Mouse (Mus musculus): ENCODE data around the gene Treh.

The Treh gene

DNA sequence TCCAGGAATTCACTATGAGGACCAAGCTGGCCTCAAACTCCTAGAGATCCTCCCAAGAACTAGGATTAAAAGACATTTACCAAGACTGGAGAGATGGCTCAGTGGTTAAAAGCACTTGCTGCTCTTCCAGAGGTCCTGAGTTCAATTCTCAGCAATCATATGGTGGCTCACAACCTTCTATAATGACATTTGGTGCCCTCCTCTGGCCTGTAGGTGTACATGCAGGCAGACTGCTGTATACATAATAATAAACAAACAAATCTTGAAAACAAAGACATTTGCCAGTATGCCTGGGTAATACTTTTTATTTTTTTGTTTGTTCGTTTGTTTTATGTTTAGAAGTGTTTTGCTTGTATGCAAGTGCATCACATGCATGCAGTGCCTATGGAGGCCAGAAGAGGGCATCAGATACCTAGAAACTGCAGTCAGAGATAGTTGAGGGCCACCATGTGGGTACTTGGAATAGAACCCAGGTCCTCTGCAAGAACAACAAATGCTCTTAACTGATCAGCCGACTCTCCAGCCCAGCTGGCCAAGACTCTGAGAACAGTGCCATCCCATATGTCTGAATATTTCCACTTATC is 5.3 kb downstream of the Treh start:
- no peak for DNase-seq (ENCODE audit: low spot score in 2 of 2)

DNA sequence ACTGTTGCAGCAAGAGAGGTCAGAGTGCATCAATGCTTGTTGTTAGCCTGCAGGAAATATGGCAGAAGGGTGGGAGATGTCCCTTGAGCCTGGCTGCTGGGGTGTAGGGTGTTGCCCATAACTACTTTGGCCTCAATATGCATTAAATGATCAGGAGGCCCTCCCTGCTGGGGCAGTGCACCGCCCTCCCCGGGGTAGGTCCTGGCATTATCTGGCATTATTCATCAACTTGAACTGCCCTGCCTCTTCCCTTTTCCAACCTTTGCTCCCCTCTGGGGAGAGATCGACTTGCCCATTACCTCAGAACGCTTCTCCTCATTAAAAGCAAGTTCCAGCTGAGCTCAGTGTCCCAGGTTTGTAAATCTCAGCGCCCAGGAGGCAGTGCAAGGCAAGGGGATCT is 6.5 kb downstream of the Treh start:
- no peak for DNase-seq (ENCODE audit: low spot score in 2 of 2)

DNA sequence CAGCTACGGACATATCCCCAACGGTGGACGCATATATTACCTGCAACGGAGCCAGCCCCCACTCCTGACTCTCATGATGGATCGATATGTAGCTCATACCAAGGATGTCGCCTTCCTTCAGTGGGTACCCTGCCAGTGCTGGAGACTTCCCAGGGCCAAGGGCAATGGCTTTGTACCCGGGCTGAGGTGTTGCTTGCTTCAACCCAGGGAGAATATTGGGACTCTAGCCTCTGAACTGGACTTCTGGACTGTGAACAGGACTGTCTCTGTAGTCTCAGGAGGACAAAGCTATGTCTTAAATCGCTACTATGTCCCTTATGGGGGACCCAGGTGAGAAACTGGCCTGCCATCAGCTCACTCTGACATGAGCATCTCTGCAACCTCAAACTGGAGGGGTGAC is 10.0 kb downstream of the Treh start:
- no peak for DNase-seq (ENCODE audit: low spot score in 2 of 2)

DNA sequence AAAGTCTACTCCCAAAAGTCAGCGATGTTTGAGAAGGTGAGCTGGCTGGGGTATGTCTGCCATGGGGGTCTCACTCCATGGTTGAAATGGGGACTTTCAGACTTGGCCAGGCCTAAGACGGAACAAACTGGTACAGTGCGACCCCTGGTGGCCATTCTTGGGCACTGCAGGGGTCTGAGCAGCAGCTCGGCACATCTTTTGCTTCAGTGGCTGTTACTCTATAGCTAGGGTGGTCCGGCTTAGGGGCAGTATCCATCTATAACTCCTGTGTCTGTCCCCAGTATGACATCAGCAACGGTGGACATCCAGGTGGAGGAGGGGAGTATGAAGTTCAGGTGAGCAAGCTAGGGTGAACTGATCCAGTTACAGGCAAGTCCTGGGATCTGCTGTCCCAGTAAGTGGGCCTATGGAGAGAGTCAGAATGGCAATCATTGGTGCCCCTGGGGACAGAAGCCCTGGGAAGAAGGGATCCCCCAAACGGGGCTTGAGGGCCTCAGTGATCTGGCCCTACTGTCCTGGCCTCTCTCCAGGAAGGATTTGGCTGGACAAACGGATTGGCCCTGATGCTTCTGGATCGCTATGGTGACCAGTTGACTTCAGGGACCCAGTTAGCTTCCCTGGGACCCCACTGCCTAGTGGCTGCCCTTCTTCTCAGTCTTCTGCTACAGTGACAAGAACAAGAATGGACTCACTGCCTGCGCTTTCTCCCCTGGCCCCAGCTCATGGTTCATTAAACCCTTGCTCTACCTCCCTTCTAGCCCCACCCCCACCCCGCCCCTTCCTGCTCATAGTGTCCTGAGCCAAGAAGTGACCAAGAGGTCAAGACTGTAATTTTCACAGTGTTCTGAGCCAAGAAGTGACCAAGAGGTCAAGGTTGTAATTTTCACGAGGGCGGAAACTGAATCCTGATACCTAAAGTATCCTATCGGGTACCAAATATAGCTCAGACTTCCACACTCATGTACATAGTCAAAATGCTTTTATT is 12.6 kb downstream of the Treh start:
- peak; percentile 63 to 71 for DNase-seq (ENCODE audit: low spot score in 2 of 2)

DNA sequence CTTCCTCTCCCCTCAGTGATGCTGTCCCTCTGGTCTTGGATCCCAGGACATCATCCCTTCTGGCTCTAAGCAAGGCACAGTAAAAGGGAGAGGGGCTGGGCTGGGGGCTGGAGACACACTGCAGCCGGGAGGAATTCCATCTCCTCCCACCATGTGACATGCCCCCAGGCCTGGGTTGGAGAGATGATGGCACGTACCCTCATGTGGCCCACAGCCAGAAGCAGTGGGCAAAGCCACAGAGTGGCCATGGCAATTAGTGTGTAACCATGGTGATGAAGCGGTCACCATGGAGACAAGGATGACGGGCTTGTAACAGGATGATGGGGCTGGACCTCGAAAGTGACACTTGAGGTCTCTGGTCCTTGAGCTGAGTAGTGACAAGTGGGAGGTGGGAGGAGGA is 13.6 kb downstream of the Treh start:
- DNase-seq (ENCODE audit: low spot score in 2 of 2) = no peak

DNA sequence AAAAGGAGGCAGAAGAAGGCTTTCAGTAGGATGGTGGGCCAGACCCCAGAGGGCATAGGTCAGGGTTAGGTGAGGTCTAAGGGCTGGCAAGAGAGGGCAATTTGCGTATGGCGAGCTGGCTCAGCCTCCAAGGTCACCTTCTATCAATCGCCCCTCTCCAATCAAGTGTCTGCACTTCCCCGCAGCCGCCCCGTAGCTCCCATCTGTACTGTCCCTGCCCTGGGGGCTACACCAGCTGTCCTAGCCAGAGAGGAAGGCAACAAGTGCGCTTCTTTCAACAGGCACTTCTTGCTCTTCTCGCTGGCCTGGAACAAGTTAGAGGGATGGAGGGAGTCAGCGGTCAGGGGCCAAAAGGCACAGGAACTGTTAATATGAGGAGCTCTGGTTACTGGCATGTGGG is 15.0 kb downstream of the Treh start:
- no peak for DNase-seq (ENCODE audit: low spot score in 2 of 2)

DNA sequence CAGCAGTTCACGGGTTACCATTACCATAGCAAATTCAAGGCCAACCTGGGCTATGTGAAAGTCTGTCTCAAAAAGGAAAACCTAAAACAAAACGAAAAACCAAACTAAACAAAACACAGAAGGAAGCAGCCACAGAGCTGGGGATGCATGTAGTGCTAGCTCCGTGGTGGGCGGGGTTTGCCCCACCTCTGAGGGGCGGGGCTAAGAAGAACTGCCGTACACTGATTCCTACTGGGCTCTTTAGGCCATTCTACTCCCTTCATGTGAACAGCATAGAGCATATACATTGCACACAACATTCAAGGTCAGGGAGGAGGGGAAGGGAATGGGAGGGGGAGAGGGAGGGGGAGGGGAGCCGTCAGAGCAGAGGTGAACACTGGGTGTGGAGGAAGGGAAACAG is 17.6 kb downstream of the Treh start:
- DNase-seq (ENCODE audit: low spot score in 2 of 2) = peak in 1 of 2 experiments; percentile 36

DNA sequence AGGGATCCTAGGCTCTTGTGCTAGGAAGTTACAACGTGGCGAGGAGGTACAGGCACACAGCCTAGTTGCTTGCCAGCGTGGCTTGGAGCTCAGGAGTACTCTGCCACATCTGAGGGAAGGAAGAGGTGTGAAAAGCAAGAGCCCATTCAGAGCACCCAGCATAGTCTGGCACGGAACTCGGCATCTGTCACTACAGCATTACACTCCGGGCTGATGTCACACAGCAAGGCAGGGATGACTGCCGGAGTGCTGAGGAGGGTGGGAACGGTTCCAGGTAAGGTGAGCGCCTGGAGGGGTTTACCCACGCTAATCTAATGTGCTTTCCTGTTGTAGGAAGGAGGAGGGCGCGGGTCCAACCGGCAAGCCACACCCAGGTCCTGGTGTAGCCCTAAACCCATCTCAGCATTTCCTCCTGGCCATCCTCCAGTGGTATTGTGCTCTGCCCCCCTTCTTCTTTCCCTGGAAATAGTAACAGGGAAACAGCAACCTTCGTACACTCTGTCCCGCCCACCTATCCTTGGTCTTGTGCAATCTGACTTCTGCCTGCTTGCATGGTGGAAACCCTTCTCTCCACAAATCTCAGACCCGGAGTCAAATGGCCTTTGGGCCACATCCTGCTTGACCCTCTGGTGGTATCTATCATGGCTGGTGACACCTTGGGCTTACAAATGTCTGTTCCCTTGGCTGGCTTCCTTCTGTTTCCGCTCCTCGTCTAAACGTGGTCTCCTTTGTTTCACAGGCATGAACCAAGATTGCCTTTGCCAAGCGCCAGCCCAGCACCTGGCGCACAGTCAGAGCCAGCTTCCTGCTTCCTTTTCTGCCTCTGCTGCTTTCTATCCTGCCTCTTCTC is 18.9 kb downstream of the Treh start:
- no peak for DNase-seq (ENCODE audit: low spot score in 2 of 2)

DNA sequence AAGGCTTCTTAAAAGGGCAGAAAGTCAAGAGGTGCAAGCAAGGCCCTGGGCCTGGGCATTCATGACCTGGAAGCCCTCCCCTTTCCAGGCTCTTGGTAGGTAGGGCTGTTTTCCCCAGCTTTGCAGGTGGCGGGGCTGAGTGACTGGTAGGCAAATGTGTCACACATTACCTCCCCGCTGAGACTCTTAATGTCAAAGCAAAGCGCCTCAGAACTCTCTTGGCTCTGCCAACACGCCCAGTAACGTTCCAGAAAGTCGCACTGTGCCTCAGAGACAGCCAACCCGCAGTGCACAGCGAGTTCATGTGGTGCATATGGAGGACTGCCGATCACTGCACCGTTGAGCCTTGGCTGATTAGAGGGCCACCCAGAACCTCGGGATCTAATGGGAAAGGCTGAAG is 20.0 kb downstream of the Treh start:
- no peak for DNase-seq (ENCODE audit: low spot score in 2 of 2)

DNA sequence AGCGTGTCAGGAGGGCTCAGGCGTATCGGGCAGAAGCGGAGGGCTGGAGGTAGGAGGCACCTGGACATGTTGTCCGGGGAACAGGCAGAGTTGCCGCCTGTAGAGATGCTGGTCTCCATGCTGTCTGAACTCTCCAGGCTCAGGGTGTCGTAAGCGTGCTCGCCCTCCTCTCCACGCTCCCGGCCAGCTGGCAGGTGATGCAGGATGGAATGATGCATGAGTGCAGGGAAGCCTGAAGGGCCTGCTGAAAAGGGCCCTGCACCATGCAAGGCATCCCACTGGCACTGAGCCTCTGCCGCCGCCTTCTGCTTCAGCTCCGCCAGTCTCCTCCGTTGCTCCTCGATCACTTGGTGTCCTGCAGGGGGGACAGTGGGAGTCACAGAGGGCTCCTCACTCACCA is 24.8 kb downstream of the Treh start:
- DNase-seq (ENCODE audit: low spot score in 2 of 2) = no peak

DNA sequence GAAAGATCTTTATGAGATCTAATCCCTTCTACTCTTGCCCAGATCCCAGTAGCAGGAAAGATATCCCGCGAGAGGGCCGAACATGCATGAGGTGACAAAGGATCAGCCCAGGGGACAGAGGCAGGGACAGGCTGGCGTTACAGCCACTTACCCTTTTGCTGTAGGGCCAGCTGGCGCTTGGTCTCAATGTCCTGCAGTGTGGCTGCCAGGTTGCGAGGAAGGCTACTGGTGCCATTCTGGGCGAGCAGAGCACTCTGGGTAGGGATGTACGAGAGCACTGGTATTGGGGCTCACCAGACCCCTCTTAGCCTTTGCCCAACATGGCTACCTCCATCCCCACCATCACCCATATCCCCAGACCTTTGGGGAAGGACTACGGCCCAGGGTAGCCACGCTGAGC is 26.2 kb downstream of the Treh start:
- no peak for DNase-seq (ENCODE audit: low spot score in 2 of 2)

DNA sequence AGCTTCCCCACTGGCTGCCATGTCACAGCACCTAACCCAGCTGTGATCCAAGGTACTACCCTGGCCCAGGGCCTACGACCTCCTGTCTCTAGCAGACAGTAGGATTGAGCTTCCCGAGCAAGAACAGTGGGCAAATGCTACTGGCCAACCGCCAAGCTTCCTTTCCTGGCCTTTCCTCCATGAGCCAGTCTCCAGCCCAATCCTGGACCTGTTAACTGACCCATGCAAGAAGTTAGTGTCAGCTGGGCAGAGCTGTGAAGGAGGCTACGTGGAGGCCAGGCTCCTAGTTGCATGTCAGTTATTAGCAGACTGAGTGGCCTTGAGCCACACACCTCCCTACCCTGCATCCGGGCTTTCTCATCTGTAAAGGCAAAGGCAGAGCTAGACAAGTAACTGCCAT is 26.7 kb downstream of the Treh start:
- no peak for DNase-seq (ENCODE audit: low spot score in 2 of 2)

DNA sequence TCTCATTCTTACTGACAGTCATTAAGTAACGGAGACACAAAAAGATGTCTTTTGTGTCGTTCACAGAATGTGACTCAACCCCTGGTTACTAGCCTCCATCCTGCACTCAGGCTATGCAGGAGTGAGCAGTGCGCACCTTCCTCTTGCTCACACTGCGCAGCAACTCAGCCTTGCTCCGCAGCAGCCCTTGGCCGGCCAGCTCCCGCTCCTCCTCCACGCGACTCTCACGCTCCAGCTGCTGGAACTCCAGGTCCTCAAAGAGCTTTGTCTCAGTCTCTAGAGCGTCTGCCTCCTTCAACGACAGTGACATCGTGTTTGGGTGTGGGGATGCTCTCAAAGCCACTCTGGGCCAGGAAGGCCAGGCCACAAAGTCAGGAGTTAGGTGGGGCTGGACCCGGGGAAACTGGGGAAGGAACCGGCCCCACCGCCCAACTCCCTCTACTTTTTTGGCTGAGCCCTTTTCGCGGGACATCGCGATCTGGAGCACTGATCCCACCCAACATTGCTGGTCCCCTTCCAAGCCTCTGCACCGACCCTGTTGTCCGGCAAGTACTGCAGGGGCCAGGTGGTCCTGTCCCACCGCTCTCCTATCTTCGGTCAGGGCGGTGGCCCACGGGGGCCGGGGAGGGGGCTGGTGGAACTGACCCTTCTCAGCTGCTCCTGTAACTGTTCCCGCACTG is 34.9 kb downstream of the Treh start:
- no peak for DNase-seq (ENCODE audit: low spot score in 2 of 2)

DNA sequence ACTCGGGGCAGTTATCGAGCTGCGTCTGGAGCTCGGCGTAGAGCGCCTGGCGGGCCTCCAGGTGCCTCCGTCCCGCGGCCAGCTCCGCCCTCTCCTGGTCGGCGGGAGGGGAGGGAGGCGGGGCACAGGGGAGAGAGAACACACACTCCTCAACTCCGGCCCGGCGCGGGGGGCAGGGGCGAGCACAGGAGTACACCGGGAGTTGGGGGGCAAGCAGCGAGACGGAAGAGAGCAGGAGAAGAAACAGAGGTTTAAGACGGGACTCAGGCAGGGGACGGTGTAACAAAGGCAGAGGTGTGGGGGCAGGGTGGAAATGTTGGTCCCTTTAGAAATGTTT is 35.4 kb downstream of the Treh start:
- peak in 1 of 2 experiments; percentile 38 for DNase-seq (ENCODE audit: low spot score in 2 of 2)

DNA sequence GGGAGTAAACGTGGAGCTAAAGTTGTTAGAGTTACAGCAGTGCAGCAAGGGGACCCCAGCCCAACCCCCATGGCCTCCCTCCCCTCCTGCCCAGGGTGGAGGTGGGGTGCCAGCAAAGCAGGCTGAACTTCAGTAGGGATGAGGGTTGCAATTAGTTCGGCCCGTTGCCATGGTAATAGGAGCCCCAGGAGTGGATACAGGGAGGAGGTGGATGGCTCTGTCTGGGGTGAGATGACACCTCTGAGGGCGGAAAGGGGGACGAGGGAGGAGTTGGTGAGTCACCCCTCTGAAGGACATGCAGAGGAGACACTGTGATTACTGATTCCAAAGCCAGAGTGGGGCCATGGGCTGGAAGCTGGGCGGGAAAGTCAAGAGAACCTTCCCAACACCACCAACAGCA is 35.9 kb downstream of the Treh start:
- no peak for DNase-seq (ENCODE audit: low spot score in 2 of 2)

DNA sequence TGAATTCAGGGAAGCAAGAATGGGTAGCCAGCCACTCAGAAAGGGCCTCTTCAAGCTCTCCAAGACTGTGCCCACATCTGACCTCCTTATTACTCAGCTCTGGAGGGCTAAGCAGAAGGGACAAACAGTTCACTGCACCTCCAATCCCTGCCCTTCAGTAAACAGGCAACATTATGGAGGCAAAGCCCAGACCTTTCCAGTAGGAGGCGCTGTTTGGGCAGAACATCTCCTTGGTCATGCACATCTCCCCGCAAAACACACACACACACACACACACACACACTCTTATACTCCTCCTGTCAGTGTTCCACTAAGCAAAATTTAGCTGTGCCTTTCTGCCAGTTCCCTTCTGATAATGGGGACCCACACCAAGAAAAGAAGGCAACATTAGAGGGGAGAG is 36.6 kb downstream of the Treh start:
- DNase-seq (ENCODE audit: low spot score in 2 of 2) = peak in 1 of 2 experiments; percentile 32

DNA sequence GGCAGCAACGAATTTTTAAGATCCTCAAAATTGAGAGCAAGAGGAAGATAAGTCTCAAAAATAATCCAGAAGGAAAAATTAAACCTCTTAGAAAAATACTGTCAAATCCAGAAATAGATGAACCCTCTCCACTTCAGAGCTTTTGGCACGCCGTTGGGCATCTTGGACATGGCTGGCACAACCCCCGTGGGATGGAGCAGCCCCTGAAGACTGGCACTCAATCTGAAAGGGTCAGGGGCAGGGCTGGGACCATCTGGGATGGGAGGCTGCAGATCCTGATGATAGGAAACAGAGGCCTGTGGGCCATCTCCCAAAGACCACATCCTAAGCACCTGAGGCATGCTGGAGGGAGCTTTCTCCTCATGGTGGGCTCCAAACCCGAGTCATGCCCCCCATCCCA is 37.2 kb downstream of the Treh start:
- no peak for DNase-seq (ENCODE audit: low spot score in 2 of 2)

DNA sequence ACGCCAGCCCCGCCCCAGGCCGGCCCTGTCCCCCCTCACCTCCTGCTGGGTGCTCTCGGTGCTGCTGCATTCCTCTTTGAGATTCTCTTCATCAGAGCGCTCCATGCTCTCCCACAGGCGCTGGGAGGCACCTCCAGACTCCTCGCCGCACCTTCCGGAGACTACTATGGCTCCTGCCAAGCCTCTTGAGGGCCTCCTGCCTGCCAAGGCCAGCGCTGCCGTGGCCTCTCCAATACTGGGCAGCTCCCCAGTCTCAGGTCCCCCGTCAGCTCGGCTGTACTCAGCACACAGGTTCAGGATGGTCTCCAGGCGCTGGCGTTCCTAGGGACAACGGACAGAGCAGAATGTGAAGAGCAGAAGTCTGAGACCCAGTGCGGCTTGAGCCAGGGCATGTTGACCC is 38.6 kb downstream of the Treh start:
- no peak for DNase-seq (ENCODE audit: low spot score in 2 of 2)

DNA sequence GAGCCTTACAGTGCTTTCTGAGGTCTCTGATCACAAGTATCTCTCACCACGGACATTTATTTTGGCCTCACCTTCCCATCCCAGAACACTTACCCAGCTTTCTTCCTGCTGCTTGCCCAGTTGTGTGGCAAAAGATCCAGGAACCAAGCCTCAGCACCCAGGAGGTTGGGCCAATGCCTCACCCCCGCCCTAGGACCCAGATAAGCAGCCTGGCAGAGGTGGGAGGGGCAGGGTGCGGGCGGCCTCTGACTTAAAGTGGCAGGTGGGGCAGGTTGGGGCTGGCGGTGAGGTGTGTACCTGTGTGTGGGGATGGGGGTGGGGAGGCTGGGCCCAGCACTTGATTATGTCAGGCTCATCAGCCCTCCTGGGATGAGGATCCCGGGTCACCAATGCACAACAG is 40.0 kb downstream of the Treh start:
- no peak for DNase-seq (ENCODE audit: low spot score in 2 of 2)

DNA sequence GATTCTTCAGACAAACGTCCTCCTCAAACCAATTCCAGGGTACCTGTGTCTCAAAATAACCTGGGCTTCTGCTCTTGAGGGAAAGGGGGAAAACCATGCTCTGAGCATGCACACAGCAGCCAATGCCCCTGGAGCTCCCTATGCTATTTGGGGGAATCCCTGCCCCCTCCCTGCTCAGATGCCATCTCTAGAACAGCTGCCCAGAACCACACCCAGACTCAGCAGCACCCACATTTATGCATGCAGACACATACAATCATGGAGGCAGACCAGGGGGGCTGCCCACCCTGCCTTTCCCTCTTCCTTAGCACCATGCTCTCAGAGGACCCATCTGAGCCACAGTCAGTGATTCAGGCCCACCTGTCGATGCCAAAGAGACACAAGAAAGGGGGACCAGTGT is 40.5 kb downstream of the Treh start:
- no peak for DNase-seq (ENCODE audit: low spot score in 2 of 2)

DNA sequence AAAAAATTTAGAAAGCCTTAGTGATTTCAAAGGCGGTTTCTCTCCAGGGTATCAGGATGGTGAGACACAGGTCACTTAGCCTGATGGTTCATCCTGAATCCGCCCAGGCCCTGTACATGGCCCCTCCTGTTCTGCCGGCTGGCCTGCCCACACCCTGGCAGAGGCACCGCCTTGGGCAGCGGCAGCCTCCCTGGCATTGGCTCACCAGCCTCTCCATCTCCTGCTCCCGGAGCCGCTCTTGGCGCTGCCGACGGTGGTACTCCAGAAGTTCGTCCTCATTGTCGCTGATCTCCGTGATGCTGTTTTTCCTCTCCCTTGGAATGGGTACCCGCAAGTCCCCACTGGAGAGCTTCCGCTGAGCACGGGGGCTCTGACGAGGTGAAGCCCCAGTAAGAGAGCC is 42.1 kb downstream of the Treh start:
- DNase-seq (ENCODE audit: low spot score in 2 of 2) = no peak
